Mouse (Mus musculus) liver, embryonic 11.5 days (tissue): ENCODE measurements at regions not wholly inside any gene's neighbourhood (a gene's known extent, or its start where the extent isn't known, plus 50 kb on each side); places are given as distances from the start of the nearest gene placed in this dataset.

Experiments
- ATAC-seq: fragments of 200-750 bp; cut with Nextera tagmentation; replicated peaks from 2 replicates; pipeline ENCODE4 v1.8.0; 2017; ENCODE audit warnings: moderate number of reproducible peaks, mild to moderate bottlenecking, moderate TSS enrichment, moderate library complexity; ENCODE audit not compliant: low FRiP score
- DNase-seq: peaks from one replicate; pipeline ENCODE4 v3.0.0-alpha.2; 2017; ENCODE audit warnings: low spot score
- H3K27ac ChIP-seq: fragments of 300-500 bp; sonication (generic); 2 replicates; pipeline ENCODE4 v1.5.1; 2014; ENCODE audit warnings: mild to moderate bottlenecking, low read depth, low read length, control low read depth
- H3K27me3 ChIP-seq: fragments of 300-500 bp; sonication (generic); replicated peaks from 2 replicates; pipeline ENCODE4 v1.6.1; 2014; ENCODE audit warnings: low read length, mixed read lengths; ENCODE audit not compliant: control insufficient read depth, insufficient read depth
- H3K36me3 ChIP-seq: fragments of 300-500 bp; sonication (generic); 2 replicates; pipeline ENCODE4 v1.6.1; 2014; ENCODE audit warnings: mild to moderate bottlenecking, low read length, moderate library complexity, mixed read lengths; ENCODE audit not compliant: control insufficient read depth, insufficient read depth
- H3K4me1 ChIP-seq: fragments of 300-500 bp; sonication (generic); replicated peaks from 2 replicates; pipeline ENCODE4 v1.6.1; 2014; ENCODE audit warnings: low read length, mixed read lengths; ENCODE audit not compliant: control insufficient read depth, insufficient read depth
- H3K4me2 ChIP-seq: fragments of 300-500 bp; sonication (generic); 2 replicates; pipeline ENCODE4 v1.6.1; 2014; ENCODE audit warnings: mild to moderate bottlenecking, control low read depth, moderate library complexity
- H3K4me3 ChIP-seq: fragments of 300-500 bp; sonication (generic); 2 replicates; pipeline ENCODE4 v1.5.1; 2014; ENCODE audit warnings: low read depth, low read length, control low read depth
- H3K9ac ChIP-seq: fragments of 300-500 bp; sonication (generic); 2 replicates; pipeline ENCODE4 v1.6.1; 2014; ENCODE audit warnings: low read depth, low read length, control low read depth
- H3K9me3 ChIP-seq: fragments of 300-500 bp; sonication (generic); 2 replicates; pipeline ENCODE4 v1.6.1; 2016; ENCODE audit warnings: low read length, inconsistent platforms, mixed read lengths; ENCODE audit not compliant: control insufficient read depth
- WGBS: fragments of 180-500 bp; shearing (Covaris S2); extraction: QIAGEN DNeasy Blood & Tissue Kit; methylation state at CpG from one replicate; pipeline ENCODE4 v1.1.7; 2014; 5-methylcytosine and 5-hydroxymethylcytosine counted together

DNA sequence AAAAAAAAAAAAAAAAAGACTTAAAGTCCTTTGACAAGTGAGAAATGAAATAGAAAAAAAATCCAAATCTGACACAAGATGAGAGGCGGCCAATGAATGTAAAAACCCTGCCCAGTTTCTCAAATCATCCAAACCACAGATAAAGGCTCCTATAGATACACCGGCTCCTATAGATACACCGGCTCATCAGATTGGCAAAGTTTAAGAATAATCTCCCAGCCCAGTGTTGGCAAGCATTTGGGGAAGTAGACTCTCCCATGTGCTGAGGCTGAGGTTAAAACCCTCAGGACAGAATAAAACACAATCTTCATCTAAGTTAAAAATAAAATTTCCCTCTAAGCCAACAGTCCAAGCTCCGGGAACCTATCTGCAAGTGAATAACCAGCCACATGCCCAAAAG is 65.2 kb upstream of the Trim2 start:
- H3K4me2 ChIP-seq, result no peak overlapping the region
- no peaks in the 10 kb centered on the region for H3K36me3 ChIP-seq
- WGBS, result 78% methylated on average over 4 of the region's 4 CpGs
- H3K27me3 ChIP-seq, result no peaks in the 10 kb centered on the region
- no peak for DNase-seq
- no peak overlapping the region for H3K27ac ChIP-seq
- no peak overlapping the region for H3K4me3 ChIP-seq
- H3K9ac ChIP-seq, result no peak overlapping the region
- ATAC-seq, result no peak
- 0 out of 2 replicates have a peak, but pooled peaks cover 5% of the 10 kb centered on the region for H3K4me1 ChIP-seq
- H3K9me3 ChIP-seq, result no peaks in the 10 kb centered on the region

DNA sequence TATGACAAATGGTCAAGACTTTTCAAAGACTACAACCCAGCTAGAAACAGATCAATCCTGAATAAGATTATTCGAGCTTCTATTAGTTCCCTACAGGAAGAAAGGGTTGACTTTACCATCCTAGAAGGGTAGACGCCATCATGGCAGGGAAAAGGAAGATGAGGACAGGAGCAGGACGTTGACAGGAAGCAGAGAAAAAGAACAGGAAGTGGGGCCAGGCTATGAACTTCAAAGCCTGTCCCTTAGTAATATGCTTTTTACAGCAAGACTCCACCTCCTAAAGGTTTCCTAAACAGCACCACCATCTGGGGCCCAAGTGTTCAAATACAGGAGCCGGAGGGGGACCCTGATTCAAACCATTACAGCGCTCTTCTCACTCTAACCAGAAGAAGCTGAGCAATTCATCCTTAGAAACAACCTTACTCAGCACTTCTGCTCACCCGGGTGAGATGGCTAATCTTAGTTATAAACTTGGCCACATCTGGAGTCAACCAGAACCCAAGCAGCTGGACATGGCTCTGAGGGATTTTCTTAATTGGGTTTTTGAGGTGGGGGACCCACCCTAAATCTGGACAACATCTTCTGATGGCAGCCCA is 60.6 kb upstream of the Trim2 start:
- no peaks in the 10 kb centered on the region for H3K27me3 ChIP-seq
- H3K4me2 ChIP-seq, result no peak overlapping the region
- no peaks in the 10 kb centered on the region for H3K9me3 ChIP-seq
- ATAC-seq (no peak), DNase-seq (no peak)
- no peaks in the 10 kb centered on the region for H3K36me3 ChIP-seq
- no peak overlapping the region for H3K27ac ChIP-seq
- 69% methylated on average over 6 of the region's 6 CpGs for WGBS
- no peak overlapping the region for H3K9ac ChIP-seq
- no peak overlapping the region for H3K4me3 ChIP-seq
- no peaks in the 10 kb centered on the region for H3K4me1 ChIP-seq

DNA sequence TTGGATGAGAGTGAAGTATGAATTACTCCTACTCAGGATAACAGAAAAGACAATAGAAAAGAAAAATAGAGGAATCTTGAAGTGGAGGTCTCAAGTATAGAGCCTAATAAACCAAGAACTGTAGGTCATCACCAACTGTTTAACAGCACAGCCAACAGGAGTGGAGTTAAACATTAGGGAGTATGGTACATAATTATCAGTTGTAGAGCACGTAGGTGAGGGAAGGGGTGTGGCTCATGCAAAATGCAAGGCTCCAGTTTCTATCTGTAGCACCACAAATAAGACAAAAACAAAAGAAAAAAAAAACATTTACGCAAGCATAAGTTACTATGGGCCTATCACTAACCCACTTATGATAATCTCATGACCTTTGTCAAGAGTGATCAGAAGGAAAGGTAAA is 52.0 kb upstream of the Trim2 start:
- H3K27me3 ChIP-seq, result peaks cover 2% of the 10 kb centered on the region; the same call in 1 of the 2 replicates
- H3K9me3 ChIP-seq, result no peaks in the 10 kb centered on the region
- no peak overlapping the region for H3K4me3 ChIP-seq
- 69% methylated on average over 2 of the region's 2 CpGs for WGBS
- H3K4me1 ChIP-seq, result 0 out of 2 replicates have a peak, but pooled peaks cover 4% of the 10 kb centered on the region
- H3K27ac ChIP-seq, result no peak overlapping the region
- H3K36me3 ChIP-seq, result no peaks in the 10 kb centered on the region
- ATAC-seq (peak; percentile 66; the same call in 1 of the 2 replicates), DNase-seq (no peak)
- no peak overlapping the region for H3K9ac ChIP-seq
- H3K4me2 ChIP-seq, result no peak overlapping the region

DNA sequence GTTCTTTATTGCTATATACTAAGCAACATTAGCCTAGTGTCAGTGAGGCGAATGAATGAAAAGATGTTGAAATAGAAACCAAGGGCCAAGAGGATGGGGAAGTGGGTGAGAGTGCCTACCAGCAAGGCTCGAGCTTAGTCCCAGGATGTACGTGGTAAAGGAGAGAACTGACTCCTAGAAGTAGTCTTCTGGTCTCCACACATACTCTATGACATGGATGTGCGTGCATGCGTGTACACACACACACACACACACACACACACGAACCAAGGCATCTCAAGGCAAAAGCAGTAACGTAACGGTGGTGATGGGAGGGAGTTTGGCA is 50.0 kb upstream of the Trim2 start:
- DNase-seq, result no peak
- H3K9me3 ChIP-seq, result no peaks in the 10 kb centered on the region
- 84% methylated on average over 8 of the region's 8 CpGs for WGBS
- no peaks in the 10 kb centered on the region for H3K36me3 ChIP-seq
- peaks cover 2% of the 10 kb centered on the region for H3K27me3 ChIP-seq
- H3K27ac ChIP-seq, result no peak overlapping the region
- H3K4me1 ChIP-seq, result 0 out of 2 replicates have a peak, but pooled peaks cover 7% of the 10 kb centered on the region
- H3K9ac ChIP-seq, result no peak overlapping the region
- no peak for ATAC-seq
- no peak overlapping the region for H3K4me2 ChIP-seq
- no peak overlapping the region for H3K4me3 ChIP-seq
